Mouse (Mus musculus): ENCODE results near the gene Prkar2a. TPM values are rescaled to one million over a fixed set of nuclear protein-coding genes. Genes with fewer than 3 reads are reported as not detected.

The Prkar2a gene
- total RNA-seq, 1 experiment from 2014 or later = 21.9 TPM

Other genes with a start within 250 kb of the Prkar2a start
- 13.4 and 13.8 TPM in 2 replicates for gene Ccdc71, start 228.8 kb upstream of the Prkar2a start, total RNA-seq (2017)
- 12.1 and 18.6 TPM in 2 replicates for gene Klhdc8b, start 227.7 kb upstream of the Prkar2a start, total RNA-seq (2017)
- gene Lamb2, start 209.6 kb upstream of the Prkar2a start, total RNA-seq (2017) = 1.8 and 6.4 TPM in 2 replicates
- 73.6 and 74.6 TPM in 2 replicates for gene Usp19, start 198.7 kb upstream of the Prkar2a start, total RNA-seq (2017)
- gene Qars, start 181.6 kb upstream of the Prkar2a start, total RNA-seq (2017) = 150 and 153 TPM in 2 replicates
- gene Qrich1, start 172.5 kb upstream of the Prkar2a start, total RNA-seq (2017) = 144 and 193 TPM in 2 replicates
- gene Impdh2, start 129.0 kb upstream of the Prkar2a start, total RNA-seq (2017) = 320 and 384 TPM in 2 replicates
- 11.1 and 15.9 TPM in 2 replicates for gene Ndufaf3, start 121.9 kb upstream of the Prkar2a start, total RNA-seq (2017)
- 39.5 and 54.8 TPM in 2 replicates for gene Dalrd3, start 119.4 kb upstream of the Prkar2a start, total RNA-seq (2017)
- gene Wdr6, start 110.6 kb upstream of the Prkar2a start, total RNA-seq (2017) = 28.8 and 35.4 TPM in 2 replicates
- 2.1 and 5.4 TPM in 2 replicates for gene P4htm, start 91.6 kb upstream of the Prkar2a start, total RNA-seq (2017)
- gene Arih2, start 39.9 kb upstream of the Prkar2a start, total RNA-seq (2017) = 69.7 and 70.8 TPM in 2 replicates
- 40.5 and 43.7 TPM in 2 replicates for gene Slc25a20, start 27.2 kb upstream of the Prkar2a start, total RNA-seq (2017)
- 56.8 and 67.9 TPM in 2 replicates for gene Ip6k2, start 94.5 kb downstream of the Prkar2a start, total RNA-seq (2017)
- gene Nckipsd, start 119.1 kb downstream of the Prkar2a start, total RNA-seq (2017) = 1.7 and 2.9 TPM in 2 replicates
- 2.2 TPM in 1 of 2 replicates, not detected in the other for gene Celsr3, start 137.0 kb downstream of the Prkar2a start, total RNA-seq (2017)
- 1.8 and 1.9 TPM in 2 replicates for gene Slc26a6, start 164.0 kb downstream of the Prkar2a start, total RNA-seq (2017)
- gene Tmem89, start 225.3 kb downstream of the Prkar2a start, total RNA-seq (2017) = 0.65 TPM in 1 of 2 replicates, not detected in the other
- 163 and 254 TPM in 2 replicates for gene Uqcrc1, start 247.3 kb downstream of the Prkar2a start, total RNA-seq (2017)